Mouse (Mus musculus): ENCODE measurements at regions not wholly inside any gene's neighbourhood (a gene's known extent, or its start where the extent isn't known, plus 50 kb on each side); places are given as distances from the start of the nearest gene placed in this dataset.
"Not testable (repeated sequence)": the region's sequence is repeated elsewhere in the genome, so short reads cannot be mapped to it uniquely, and the experiment has no call there.

DNA sequence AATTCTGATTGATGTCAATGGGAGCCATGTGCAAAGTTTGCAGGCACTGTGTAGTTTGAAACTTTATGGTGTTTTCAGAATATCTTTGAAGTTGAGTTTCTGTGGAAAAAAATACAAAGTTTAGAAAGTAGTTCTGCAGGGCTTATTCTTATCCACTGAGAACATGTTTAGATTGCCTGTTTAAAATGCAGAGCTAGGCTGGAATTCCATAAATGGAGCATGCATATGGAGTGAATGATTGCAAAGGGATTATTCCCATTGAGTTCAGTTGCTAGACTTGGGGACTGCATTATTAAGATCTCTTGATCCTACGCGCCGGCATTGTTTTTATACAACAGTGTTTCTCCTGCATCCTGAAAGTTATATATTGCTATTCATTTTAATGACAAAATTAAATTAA lies 397.8 kb upstream of the Gm21833 start:
- DNase-seq (ENCODE audit: low read depth, low spot score): no peak

- DNase-seq (ENCODE audit: low read depth, low spot score): no peak
These were observed 397.1 kb upstream of the Gm21833 start for GRCm38 (mm10) chr16:82431075-82431474.

DNA sequence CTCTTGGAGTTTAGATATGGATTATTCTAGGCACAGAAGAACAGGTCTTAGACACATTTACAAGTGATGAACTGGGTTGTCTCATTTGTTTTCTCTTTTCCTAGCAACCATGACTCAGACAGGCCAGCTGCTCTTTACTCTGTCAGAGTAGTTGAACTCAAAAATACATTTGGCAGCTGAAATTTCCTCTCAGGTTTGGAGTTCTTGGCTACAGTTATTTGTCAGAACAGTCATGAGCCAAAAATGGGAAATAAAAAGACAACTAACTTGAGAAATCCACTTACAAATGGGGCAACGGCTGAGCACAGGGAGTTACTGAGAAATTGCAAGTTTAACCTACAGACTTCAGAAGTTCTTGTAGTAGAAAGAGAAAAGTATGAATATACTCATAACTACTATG lies 396.4 kb upstream of the Gm21833 start:
- DNase-seq (ENCODE audit: low read depth, low spot score): no peak

DNA sequence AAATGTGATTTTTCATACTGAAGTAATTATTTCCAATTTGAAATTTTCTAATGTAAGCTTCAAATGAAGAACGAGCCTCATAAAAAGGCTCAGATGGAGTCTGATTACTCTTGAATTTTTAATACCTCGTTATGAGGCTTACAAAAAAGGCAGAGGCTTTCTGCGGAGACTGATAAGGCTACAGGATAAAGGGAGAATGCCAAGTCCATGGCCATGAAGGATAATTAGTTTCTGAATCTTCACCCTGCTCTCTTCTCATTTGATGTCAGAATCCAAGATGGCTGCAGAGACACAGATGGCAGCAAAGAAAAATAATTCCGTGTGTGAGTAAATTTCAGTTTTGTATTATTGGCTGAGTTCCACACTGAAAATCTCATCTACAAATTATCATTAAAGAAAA lies 367.3 kb upstream of the Gm21833 start:
- no peak for DNase-seq (ENCODE audit: low read depth, low spot score)

DNA sequence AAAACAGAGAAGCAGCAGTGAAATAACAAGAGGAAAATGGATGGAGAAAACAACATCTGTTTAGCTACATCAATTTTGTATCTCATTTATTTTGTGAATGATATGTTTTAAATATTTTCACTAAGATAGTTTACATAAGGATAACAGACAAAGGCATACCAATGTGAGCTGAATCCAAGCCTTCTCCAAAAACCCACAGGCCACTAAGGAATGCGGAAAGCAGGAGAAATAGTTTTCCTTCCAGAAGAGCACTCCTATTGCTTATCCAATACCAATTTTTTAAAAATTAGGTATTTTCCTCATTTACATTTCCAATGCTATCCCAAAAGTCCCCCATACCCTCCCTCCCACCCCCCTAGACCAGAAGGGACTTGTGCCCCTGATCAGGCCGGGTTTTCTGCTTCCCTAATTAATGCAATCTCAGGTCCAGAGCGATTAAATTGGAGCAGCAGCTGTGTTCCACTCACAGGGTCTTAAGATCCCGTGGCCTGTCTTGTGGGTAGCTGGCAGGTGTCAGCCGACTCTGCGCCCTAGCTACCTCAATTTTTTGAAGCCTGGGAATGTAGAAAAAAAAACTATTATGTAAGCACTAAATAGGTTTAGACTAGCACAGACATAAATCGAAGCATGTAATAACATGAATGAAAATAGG lies 357.3 kb upstream of the Gm21833 start:
- no peak for DNase-seq (ENCODE audit: low read depth, low spot score)

DNA sequence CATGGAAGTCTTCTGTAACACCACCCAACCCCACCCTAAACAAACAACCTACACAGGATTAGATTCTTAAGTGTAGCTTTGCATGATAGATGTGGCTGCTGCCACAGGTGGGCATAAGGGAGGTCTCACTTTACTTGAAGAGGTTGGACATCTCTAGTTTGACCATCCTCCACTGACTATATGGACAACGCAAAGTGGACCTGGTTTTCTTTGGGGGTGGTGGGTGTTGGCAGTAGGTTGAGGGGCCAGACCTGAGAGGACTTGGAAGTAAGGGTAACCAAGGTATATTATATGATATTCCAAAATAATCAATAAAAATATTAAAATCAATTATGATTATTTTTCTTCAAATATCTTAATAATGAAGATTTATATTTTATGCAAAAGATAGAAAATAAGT lies 307.8 kb upstream of the Gm21833 start:
- DNase-seq (ENCODE audit: low read depth, low spot score): no peak

DNA sequence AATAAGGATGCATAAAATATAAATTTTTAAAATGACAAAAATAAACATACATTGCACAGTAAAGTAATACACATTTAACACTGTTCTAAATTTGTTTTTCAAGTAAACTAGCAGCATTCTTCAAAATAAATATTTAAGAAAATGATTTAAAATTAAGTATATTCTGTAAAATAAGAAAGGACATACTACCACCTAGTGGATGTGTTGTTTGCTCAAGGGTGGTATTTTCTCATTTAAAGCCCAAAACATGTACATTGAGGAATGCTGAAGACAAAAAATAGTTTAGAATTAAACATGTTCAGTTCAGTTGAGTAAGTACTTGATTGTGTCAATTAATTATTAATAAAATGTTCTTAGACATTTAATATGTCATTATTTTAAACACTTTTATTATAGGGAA lies 306.6 kb upstream of the Gm21833 start:
- DNase-seq (ENCODE audit: low read depth, low spot score): peak; percentile 1

DNA sequence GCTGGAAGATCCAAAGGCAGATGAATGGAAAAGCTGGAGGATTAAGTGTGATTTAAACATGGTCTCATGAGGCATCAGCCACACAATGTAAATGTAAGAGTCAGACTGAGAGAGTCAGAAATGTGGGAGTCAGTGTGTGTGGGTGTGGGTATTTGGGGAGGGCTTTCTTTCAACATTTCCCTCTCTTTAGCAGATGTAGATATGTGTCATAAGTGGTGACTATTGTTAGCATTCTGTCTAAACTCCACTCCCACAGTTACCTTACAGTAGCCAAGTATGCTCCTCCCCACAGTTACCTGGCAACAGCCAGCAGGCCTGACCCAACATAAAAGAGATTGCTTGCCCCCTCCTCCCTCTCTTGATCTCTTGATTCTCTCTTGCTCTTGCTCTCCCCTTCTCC lies 263.8 kb upstream of the Gm21833 start:
- no peak for DNase-seq (ENCODE audit: low read depth, low spot score)

- DNase-seq (ENCODE audit: low read depth, low spot score): not testable (repeated sequence)
These were observed 231.7 kb upstream of the Gm21833 start for GRCm38 (mm10) chr16:82596461-82596860.

DNA sequence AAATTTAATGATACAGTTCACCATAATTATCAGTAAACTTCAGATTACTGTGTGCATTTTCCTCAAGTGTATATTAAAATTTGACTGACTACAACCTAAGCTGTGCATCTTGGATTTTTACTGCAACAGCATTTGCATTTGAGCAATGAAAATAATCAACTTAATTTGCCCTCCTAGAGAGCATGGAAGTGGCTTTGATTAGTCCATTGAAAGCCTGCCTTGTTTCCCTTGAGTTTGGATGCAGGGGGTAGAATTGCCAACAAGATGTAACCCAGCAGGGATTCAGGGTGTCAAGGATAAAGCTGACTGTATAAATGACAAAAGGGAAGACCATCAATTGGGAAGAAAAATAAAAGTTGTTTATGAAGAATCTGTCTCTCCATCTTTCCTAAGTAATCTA lies 226.1 kb upstream of the Gm21833 start:
- no peak for DNase-seq (ENCODE audit: low read depth, low spot score)

Data from embryo, embryonic 11.5 days (tissue).